Mouse (Mus musculus) midbrain, embryonic 10.5 days (tissue): Measurements from ENCODE around the gene Plcd4. TPM values are rescaled to one million over a fixed set of nuclear protein-coding genes. Genes with fewer than 3 reads are reported as not detected.
A peak's percentile ranks its signal among the peaks of the same experiment; 100 is the strongest.

Source experiments
- DNase-seq: peaks from one replicate; pipeline ENCODE4 v3.0.0-alpha.2; 2017; ENCODE audit warnings: low spot score
- H3K27ac ChIP-seq: fragments of 300-500 bp; sonication (generic); replicated peaks from 2 replicates; pipeline ENCODE4 v1.5.1; 2016; ENCODE audit warnings: mild to moderate bottlenecking
- H3K27me3 ChIP-seq: fragments of 300-500 bp; sonication (generic); 2 replicates; pipeline ENCODE4 v1.6.1; 2016; ENCODE audit warnings: low read depth, mild to moderate bottlenecking; ENCODE audit not compliant: poor library complexity, severe bottlenecking
- H3K36me3 ChIP-seq: fragments of 300-500 bp; sonication (generic); 2 replicates; pipeline ENCODE4 v1.6.1; 2016; ENCODE audit warnings: mild to moderate bottlenecking, moderate library complexity
- H3K4me1 ChIP-seq: fragments of 300-500 bp; sonication (generic); 2 replicates; pipeline ENCODE4 v1.6.1; 2016
- H3K4me3 ChIP-seq: fragments of 300-500 bp; sonication (generic); 2 replicates; pipeline ENCODE4 v1.5.1; 2016; ENCODE audit warnings: mild to moderate bottlenecking, moderate library complexity
- H3K9me3 ChIP-seq: fragments of 300-500 bp; sonication (generic); replicated peaks from 2 replicates; pipeline ENCODE4 v1.6.1; 2016; ENCODE audit warnings: mild to moderate bottlenecking
- WGBS: fragments of 180-500 bp; shearing (Covaris S2); methylation state at CpG from one replicate; pipeline ENCODE4 v1.1.7; 2016; 5-methylcytosine and 5-hydroxymethylcytosine counted together
- polyA plus RNA-seq: library from polyadenylated mRNA; unstranded; fragments of >200 nt; fragmentation: Nextera tagmentation; extraction: Ambion mirVana; gene quantifications from 2 replicates; pipeline ENCODE4 v1.2.1, GENCODE M21; 2016

The Plcd4 gene
- polyA plus RNA-seq, 1 experiment from 2014 or later: 2.8 TPM

DNA sequence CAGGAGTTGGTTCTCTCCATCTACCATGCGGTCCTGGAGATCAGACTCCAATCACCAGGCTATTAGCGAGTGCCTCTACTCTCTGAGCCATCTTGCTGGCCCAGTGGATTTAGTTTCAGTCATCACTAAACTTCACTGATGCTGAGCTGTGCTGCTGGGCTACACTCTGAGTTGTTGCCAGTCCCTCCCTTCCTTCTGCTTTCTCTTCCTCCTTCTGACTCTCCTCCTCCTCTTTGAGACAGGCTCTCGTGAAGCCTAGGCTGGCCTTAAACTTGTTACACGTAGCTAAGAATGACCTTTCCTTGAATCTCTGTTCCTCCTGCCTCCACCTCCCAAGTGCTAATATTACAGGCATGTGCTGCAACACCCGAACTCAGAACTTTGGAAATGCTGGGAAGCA is 16.4 kb downstream of the Plcd4 start:
- Histone ChIP-seq H3K4me1 (no peaks in the 10 kb centered on the region), H3K4me3 (no peak overlapping the region), H3K9me3 (no peaks in the 10 kb centered on the region), H3K36me3 (peaks cover 13% of the 10 kb centered on the region), H3K27ac (no peak overlapping the region), H3K27me3 (no peaks in the 10 kb centered on the region)
- WGBS: 88% methylated on average over 5 of the region's 5 CpGs
- no peak for DNase-seq

DNA sequence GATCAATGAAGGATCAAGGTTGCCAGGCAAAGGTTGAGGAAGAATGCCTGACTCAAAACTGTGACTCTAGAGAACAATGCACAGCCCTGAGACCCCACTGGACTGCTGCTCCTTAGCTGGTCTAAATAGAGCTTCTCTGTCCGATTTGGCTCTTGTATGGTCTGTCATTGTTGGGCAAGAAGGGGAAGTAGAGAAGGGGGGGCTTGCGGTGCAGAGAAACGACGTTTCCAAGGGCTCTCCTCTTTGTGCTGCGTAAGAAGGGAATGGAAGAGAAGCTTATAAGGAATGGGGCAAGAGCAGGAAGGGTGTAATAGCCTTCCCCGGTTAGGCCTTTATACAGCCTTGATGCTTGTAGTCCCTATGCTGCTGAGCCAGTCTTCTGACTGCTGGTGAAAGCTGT is 23.1 kb downstream of the Plcd4 start:
- WGBS: 68% methylated on average over 6 of the region's 6 CpGs
- Histone ChIP-seq H3K27ac (no peak overlapping the region), H3K9me3 (no peaks in the 10 kb centered on the region), H3K4me3 (no peak overlapping the region), H3K27me3 (no peaks in the 10 kb centered on the region), H3K4me1 (no peaks in the 10 kb centered on the region), H3K36me3 (peaks cover 81% of the 10 kb centered on the region)
- DNase-seq: no peak

DNA sequence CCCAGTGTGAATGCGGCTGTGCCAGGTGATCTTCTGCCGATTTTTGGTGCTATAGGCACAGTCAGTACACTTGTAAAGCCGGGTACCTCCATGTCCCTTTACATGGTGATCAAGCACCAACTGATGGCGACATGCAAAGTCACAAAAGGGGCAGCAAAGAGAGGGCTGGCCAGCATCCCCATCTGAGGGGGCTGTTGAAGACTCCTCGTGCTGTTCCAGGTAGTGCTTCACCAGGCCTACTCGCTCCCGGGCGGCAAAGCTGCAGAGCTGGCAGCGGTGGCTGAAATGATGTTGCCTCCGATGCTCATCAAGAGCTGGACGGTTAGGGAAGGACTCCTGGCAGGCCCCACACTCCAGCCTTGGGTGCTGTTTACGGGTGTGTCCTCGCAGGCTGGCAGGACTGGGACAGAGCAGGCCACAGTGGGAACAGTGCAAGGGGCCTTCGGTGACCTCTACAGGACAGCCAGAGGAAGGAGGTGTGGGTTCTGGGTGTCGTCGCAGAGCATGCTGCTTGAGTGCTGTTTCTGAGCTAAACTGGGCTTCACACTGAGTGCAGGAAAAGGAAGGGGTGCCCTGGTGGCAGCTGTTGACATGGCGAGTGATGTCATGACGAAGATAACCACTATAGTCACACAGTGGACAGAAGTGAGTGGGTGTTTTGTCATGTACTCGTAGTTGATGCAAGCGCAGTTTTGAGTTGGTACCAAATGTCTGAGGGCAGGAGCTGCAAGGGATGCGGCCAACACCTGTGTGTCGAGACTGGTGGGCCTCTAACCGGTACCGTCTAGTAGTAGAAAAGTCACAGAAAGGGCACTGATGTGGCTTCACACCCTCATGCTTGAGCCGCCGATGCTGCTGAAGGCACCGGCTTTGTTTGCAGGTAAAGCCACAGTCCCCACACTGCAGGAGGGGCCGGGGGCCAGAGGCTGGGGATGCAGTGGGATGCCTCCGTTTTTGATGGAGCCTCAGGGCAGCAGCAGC is 27.3 kb downstream of the Plcd4 start:
- Histone ChIP-seq H3K27ac (no peak overlapping the region), H3K4me1 (no peaks in the 10 kb centered on the region), H3K4me3 (no peak overlapping the region), H3K27me3 (no peaks in the 10 kb centered on the region), H3K36me3 (peaks cover 100% of the 10 kb centered on the region), H3K9me3 (no peaks in the 10 kb centered on the region)
- DNase-seq: no peak
- 94% methylated on average over 29 of the region's 29 CpGs for WGBS

DNA sequence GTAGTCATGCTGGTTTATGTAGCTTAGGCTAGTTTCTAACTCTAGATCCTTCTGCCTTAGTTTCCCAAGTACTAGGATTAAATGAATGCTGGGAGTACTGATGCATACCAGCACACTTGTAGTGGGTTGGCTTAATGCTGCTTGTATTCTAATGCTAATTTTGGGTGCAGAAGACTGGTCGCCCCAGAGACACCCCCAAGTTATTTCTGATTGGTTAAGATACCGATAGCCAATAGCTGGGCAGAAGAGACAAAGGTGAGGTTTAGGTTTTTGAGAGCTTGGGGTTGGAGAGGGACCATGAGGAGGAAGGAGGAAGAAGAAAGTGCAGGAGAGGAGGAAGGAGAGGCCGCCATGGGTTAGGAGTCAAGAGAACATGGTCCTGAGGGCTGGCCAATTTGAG is 39.9 kb downstream of the Plcd4 start:
- H3K9me3 ChIP-seq: no peaks in the 10 kb centered on the region
- H3K27ac ChIP-seq: no peak overlapping the region
- no peak overlapping the region for H3K4me3 ChIP-seq
- 77% methylated on average over 3 of the region's 3 CpGs for WGBS
- H3K27me3 ChIP-seq: no peaks in the 10 kb centered on the region
- DNase-seq: no peak
- peaks cover 18% of the 10 kb centered on the region for H3K4me1 ChIP-seq
- peaks cover 66% of the 10 kb centered on the region for H3K36me3 ChIP-seq

DNA sequence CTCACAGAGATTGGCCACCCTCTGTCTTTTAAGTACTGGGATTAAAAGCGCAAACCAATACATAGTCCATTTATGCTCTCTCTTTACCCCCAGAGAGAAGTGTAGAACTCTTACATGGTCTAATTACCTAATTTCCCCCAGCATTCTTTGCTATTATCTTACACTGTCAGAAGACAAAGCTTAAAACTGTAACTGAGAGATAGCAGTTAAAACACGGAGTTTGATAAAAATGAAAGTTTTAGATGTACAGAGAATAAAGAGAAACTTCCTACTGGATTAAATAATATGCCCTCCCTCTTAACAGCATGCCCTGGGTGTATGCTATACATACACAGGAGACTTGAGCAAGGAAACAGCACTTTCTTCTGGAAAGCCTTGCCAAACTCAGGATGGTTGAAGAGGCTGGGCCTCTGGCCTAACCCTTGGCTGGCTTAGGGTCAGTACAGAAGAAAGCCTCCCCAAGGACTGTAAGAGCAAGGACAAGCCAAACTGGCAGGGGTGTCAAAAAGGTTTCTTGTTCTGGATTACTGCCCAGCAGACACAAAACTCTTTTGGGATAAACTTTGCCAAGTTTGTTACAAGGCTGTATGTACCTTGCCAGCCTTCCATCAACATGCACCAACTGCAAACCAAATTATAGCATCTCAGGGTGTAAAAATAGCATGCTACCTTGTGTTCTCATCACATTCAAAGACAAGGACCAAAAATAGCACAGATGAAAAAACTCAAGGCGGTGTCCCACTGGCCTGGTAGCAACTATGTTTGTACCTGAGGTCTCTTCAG is 42.1 kb downstream of the Plcd4 start:
- DNase-seq: no peak
- Histone ChIP-seq H3K4me1 (peaks cover 28% of the 10 kb centered on the region), H3K36me3 (peaks cover 47% of the 10 kb centered on the region), H3K27me3 (no peaks in the 10 kb centered on the region), H3K27ac (no peak overlapping the region), H3K9me3 (no peaks in the 10 kb centered on the region), H3K4me3 (no peak overlapping the region)
- WGBS: 95% methylated on average over 3 of the region's 3 CpGs

DNA sequence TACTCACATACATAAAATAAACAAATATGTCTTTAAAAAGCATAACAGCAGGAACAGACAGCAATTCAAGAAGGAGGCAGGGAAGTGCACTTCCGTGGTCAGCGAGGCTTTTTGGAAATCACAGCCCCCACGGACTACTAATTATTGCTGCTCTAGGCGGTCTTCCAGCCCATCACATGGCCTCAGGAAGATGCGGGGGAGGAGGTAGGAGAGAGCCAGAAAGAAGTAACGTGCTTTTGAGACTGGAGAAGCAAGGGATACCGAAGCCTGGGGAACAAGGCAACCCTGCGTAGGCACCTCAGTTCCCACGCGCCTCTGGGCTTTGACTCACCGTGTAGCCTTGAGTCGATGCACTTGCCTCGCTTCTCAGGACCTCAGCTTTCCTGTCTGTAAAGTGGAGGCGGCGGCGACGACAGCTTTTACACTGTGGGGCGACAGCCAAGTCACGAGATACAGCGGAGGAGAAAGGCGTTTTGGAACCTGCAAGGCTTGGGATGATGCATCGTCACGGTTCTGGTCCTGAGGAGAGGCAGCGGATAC is 44.6 kb downstream of the Plcd4 start:
- no peak for DNase-seq
- H3K27ac ChIP-seq: peak overlapping the region; percentile 87
- H3K4me3 ChIP-seq: peak overlapping the region; percentile 76
- H3K4me1 ChIP-seq: peaks cover 28% of the 10 kb centered on the region
- under 1% methylated on average over 24 of the region's 24 CpGs for WGBS
- no peaks in the 10 kb centered on the region for H3K9me3 ChIP-seq
- H3K27me3 ChIP-seq: no peaks in the 10 kb centered on the region
- H3K36me3 ChIP-seq: peaks cover 53% of the 10 kb centered on the region

DNA sequence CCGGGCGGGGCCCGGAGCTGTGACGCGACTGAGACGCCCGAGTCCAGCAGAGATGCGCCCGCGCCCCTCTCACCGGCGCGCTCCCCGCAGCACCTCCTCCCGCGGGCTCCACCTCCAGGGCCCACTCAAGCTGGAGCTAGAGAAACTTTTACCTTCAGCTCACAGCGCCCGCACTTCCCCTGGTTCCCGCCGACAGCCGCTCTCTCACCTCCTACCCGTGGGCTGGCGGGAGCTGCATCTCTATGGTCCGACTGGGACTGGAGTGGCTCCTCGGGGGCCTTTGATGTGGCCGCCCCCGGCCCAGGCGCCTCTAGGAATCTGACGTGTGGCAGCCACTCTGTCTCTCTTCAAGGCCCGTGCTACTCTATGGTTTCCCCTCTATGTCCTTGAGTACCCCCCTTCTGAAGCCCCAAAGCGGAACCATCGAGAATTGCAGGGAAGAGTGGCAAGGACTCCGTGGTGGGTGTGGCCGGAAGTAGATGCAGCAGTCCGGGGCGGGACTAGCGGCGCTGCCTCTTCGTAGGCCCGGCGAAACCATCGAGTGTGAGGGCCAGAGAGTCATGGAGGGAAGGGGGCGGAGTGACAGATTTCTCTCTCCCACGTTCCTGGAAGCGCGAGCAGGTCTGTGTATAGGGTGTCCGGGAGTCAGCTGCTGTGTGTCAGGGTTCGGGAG is 45.2 kb downstream of the Plcd4 start, which contains the start of the genes Zfp142 and Bcs1l:
Gene Zfp142 (minus strand): TSS at position 474 of the 673 bp plus-strand sequence.
Gene Bcs1l (plus strand): TSS at position 517 of the 673 bp plus-strand sequence.
- peaks cover 50% of the 10 kb centered on the region for H3K36me3 ChIP-seq
- WGBS: under 1% methylated on average over 48 of the region's 48 CpGs
- peaks cover 28% of the 10 kb centered on the region for H3K4me1 ChIP-seq
- peak; percentile 99 for DNase-seq
- peak within 1 kb of the TSS; percentile 76 for H3K4me3 ChIP-seq
- H3K9me3 ChIP-seq: no peaks in the 10 kb centered on the region
- H3K27ac ChIP-seq: peak within 1 kb of the TSS; percentile 87
- no peaks in the 10 kb centered on the region for H3K27me3 ChIP-seq

DNA sequence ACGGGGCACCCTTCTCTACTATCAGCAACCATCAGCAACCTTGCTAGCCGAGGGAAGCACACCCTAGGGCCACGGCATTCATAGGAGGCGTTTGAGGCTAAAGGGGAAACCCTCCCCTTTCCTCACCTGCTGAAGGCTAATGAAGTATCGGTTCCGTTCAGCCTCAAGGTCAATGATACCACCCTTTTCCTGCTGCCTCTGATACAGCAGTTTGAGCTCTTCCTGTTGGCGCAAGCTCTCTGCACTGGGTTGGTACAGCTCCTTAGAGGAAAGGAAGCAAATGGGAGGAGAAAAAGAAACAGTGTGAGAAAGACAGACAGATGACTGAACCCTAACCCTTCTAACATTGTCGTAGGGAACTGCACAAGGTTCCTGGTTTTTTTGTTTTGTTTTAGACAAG is 51.7 kb downstream of the Plcd4 start:
- H3K27me3 ChIP-seq: no peaks in the 10 kb centered on the region
- no peak for DNase-seq
- peaks cover 90% of the 10 kb centered on the region for H3K36me3 ChIP-seq
- H3K4me1 ChIP-seq: peaks cover under 1% of the 10 kb centered on the region; the same call in 1 of the 2 replicates
- no peaks in the 10 kb centered on the region for H3K9me3 ChIP-seq
- H3K27ac ChIP-seq: no peak overlapping the region
- no peak overlapping the region for H3K4me3 ChIP-seq
- WGBS: 97% methylated on average over 8 of the region's 8 CpGs

DNA sequence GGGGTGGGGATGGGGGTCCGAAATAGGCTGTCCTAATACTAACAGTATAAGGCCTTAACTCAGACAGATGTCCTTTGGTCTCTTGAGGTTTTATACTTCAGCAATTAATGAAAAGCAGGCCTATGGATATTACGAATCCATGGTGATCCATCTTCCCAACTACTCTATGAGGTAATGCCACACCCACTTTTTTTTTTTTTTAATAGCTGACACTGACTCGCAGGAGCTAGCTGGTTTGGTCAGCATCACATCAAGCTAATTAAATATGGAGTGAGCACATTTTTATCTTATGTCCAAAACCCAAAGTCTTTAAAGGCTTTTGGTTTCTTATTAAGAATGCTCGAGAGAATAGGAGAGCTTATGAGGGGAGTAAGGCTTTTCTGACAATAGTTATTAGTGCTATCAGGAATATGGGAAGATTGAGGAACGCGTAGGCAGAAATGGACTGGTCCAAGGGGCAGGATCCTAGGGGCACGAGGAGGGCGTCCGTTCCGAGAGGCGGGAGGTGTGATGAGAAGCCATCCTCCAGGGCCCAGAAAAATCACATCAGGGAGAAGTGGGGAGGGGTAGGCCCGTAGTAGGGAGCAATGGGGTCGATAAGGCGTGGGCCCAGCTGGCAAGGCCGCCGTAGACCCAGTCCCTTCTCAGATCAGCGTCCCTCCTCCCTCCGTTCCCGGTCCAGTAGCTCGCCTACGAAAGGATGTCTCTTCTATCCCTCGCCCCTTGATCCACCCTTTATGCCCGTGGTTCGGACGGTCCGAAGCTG is 58.0 kb downstream of the Plcd4 start:
- Histone ChIP-seq H3K4me1 (peaks cover 19% of the 10 kb centered on the region), H3K9me3 (no peaks in the 10 kb centered on the region), H3K27ac (peak overlapping the region; percentile 85), H3K27me3 (no peaks in the 10 kb centered on the region), H3K36me3 (peaks cover 46% of the 10 kb centered on the region), H3K4me3 (peak overlapping the region; percentile 93)
- 9% methylated on average over 26 of the region's 26 CpGs for WGBS
- no peak for DNase-seq

DNA sequence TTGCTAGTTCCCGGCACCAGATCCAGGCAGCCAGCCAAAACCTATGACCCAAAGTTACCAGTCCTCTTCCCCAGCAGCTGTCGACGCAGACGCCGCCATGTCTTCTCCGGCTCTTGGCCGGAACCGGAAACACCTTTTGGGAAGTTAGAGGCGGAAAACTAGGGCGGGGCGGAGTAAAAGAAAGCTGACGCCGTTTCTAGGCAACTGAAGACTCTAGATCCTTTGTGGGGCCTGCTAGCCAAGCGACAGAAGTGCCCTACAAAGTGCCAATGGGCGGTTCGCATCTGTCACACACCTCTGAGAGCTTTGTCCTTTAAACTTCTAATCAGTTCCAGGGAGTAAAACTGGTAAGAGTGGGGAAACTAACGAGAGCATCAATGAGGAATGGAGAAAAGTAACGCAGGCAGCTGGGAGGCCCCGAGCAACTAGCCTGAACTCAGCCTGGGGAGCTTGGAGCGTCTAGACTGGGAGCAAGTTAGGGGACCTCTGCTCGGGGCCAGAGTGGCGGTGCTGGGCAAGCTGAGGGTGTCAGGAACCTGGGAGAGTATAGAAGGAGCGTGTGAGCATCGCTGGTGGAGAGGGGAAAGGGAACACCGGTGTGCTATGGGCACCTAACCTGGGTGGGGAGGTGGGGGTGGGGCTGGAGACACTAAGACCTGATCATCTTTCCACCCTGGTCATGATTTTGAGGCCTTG is 58.7 kb downstream of the Plcd4 start, which contains the start of the genes Rnf25 and Stk36:
Gene Rnf25 (minus strand): TSS at position 131 of the 696 bp plus-strand sequence.
Gene Stk36 (plus strand): TSS at position 179 of the 696 bp plus-strand sequence.
- DNase-seq: peak; percentile 89
- Histone ChIP-seq H3K27me3 (no peaks in the 10 kb centered on the region), H3K9me3 (no peaks in the 10 kb centered on the region), H3K4me1 (peaks cover 19% of the 10 kb centered on the region), H3K36me3 (peaks cover 43% of the 10 kb centered on the region), H3K4me3 (peak within 1 kb of the TSS; percentile 93), H3K27ac (peak within 1 kb of the TSS; percentile 85)
- WGBS: 12% methylated on average over 25 of the region's 25 CpGs
